Mouse (Mus musculus): ENCODE results near the gene Midn. TPM values are rescaled to one million over a fixed set of nuclear protein-coding genes. Genes with fewer than 3 reads are reported as not detected.

The Midn gene
- polyA plus RNA-seq, 1 experiment from 2014 or later = 78.2 TPM

DNA sequence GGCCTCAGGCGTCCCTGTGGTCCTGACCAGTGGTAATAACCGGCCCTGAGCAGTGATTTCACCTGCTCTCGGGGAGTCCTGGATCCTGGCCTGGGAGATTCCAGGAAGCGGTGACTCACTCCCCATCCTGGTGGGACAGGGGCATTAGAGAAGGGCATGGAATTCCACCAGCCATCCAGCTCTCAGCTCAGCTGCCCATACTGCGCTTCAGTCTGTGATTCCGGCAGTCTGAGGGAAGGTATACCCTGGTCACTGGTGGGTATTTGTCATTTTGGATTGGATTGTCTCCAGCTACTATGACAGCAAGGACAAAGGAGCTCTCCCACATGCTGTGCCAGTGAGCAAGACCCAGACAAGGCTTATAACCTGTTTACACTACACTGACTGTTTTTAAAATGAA, 40.4 kb upstream of the Midn start:
- no peak overlapping the region for H3K9ac ChIP-seq (ENCODE audit: low read length)
- no peak overlapping the region for H3K4me2 ChIP-seq (ENCODE audit: low read depth)
- no peaks in the 10 kb centered on the region for H3K36me3 ChIP-seq (ENCODE audit: control insufficient read depth, insufficient read depth, low read length)
- H3K4me3 ChIP-seq (ENCODE audit: low read depth, low read length) = no peak overlapping the region
- WGBS = 63% methylated on average over 6 of the region's 6 CpGs
- no peaks in the 10 kb centered on the region for H3K27me3 ChIP-seq (ENCODE audit: control insufficient read depth, insufficient read depth, low read length)
- DNase-seq (ENCODE audit: low spot score) (no peak), ATAC-seq (ENCODE audit: insufficient read depth, low FRiP score, low TSS enrichment) (no peak)
- no peak overlapping the region for H3K27ac ChIP-seq (ENCODE audit: low read depth, low read length)
- H3K4me1 ChIP-seq (ENCODE audit: control insufficient read depth, insufficient read depth, low read length) = no peaks in the 10 kb centered on the region
- no peaks in the 10 kb centered on the region for H3K9me3 ChIP-seq (ENCODE audit: control insufficient read depth, low read length)

DNA sequence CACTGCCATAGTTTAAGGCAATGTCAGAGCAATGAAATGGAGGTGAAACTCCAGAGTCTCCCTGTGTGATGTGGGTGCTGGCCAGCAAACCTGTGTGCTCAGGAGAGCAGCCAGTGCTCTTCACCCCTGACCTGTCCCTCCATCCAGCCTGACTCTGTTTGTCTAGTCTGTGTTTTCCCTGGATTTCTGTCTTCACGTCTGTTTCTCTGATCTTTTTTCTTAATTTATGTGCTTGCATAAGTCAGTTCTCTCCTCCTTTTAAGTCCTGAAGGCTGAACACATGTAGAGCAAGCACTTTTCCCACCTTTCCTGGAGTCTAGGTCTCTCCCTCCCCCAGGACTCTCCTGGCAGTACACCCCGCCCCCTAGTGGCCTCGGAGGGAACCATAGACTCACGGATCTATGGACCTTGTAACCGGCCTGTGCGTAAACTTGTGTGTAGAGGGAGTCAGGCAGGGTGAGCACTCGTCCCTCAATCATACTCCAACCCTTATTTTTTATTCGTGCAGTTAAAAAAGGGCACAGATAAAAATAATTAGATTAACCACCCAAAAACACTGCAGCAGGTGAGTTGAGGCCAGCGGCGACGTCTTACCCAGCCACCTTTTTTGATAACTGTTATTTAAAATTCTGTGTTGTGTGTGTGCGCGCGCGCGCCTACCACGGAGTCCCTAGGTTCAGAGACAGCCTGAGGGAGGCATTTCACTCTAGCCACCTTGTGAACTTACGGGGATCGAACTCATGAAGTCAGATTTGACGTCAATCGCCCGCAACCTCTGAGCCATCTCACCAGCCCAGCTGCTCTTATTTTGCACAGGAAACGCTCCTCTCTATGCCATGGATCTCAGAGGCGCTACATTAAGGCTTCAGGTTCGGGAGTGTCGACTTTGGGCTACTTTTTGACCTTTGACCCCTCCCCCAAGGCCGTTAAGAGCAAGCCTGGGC, 33.5 kb upstream of the Midn start:
- Histone ChIP-seq H3K9ac (ENCODE audit: low read length) (peak overlapping the region; percentile 48), H3K9me3 (ENCODE audit: control insufficient read depth, low read length) (no peaks in the 10 kb centered on the region), H3K4me2 (ENCODE audit: low read depth) (peak overlapping the region; percentile 58), H3K27me3 (ENCODE audit: control insufficient read depth, insufficient read depth, low read length) (no peaks in the 10 kb centered on the region), H3K4me1 (ENCODE audit: control insufficient read depth, insufficient read depth, low read length) (peaks cover 26% of the 10 kb centered on the region), H3K36me3 (ENCODE audit: control insufficient read depth, insufficient read depth, low read length) (no peaks in the 10 kb centered on the region), H3K4me3 (ENCODE audit: low read depth, low read length) (peak overlapping the region; percentile 95), H3K27ac (ENCODE audit: low read depth, low read length) (0 out of 2 replicates have a peak overlapping the region, but pooled peaks have one; percentile 53)
- peak; percentile 51 for ATAC-seq (ENCODE audit: insufficient read depth, low FRiP score, low TSS enrichment)
- peak; percentile 92 for DNase-seq (ENCODE audit: low spot score)
- 3% methylated on average over 27 of the region's 27 CpGs for WGBS

DNA sequence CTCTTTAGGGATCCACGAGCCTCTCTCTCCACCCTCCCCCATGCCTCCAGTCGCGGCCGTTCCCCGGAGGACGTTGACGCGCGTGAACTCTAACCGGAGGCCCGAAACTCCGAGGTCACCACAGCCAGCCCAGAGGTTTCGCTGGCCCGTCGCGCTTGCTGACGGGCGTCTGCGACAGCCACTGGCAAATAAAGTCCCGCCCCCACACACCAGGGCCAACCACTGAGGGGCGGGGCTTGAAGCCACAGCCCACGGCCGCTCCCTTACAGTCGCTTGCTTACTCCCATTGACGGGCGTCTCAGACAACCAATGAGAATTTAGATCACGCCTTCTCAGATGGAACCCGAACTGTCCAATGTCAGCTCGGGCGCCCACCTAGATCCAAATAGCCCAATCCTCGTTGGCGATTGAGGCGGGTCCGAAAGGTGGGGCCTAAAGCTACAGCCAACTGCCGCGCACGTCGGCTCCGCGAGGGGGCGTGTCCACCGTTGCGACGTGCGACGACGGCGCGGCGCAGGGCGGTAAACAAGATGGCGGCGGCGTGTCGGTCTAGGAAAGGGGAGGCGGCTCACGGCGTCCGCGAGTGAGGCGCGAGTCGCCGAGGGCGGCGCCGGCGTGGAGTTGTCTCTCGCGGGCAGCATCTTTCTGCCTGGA, 32.7 kb upstream of the Midn start, which contains the start of gene Stk11:
Gene Stk11, plus strand, starts transcription at position 514 of the 654 bp plus-strand sequence.
- no peaks in the 10 kb centered on the region; the same call in 1 of the 2 replicates for H3K36me3 ChIP-seq (ENCODE audit: control insufficient read depth, insufficient read depth, low read length)
- under 1% methylated on average over 70 of the region's 70 CpGs for WGBS
- peak; percentile 99 for DNase-seq (ENCODE audit: low spot score)
- H3K9me3 ChIP-seq (ENCODE audit: control insufficient read depth, low read length) = no peaks in the 10 kb centered on the region
- H3K4me1 ChIP-seq (ENCODE audit: control insufficient read depth, insufficient read depth, low read length) = peaks cover 26% of the 10 kb centered on the region
- H3K27ac ChIP-seq (ENCODE audit: low read depth, low read length) = peak within 1 kb of the TSS; percentile 53; the same call in 1 of the 2 replicates
- peak within 1 kb of the TSS; percentile 85 for H3K9ac ChIP-seq (ENCODE audit: low read length)
- H3K4me2 ChIP-seq (ENCODE audit: low read depth) = peak within 1 kb of the TSS; percentile 94
- ATAC-seq (ENCODE audit: insufficient read depth, low FRiP score, low TSS enrichment) = peak; percentile 97
- peak within 1 kb of the TSS; percentile 95 for H3K4me3 ChIP-seq (ENCODE audit: low read depth, low read length)
- H3K27me3 ChIP-seq (ENCODE audit: control insufficient read depth, insufficient read depth, low read length) = no peaks in the 10 kb centered on the region

DNA sequence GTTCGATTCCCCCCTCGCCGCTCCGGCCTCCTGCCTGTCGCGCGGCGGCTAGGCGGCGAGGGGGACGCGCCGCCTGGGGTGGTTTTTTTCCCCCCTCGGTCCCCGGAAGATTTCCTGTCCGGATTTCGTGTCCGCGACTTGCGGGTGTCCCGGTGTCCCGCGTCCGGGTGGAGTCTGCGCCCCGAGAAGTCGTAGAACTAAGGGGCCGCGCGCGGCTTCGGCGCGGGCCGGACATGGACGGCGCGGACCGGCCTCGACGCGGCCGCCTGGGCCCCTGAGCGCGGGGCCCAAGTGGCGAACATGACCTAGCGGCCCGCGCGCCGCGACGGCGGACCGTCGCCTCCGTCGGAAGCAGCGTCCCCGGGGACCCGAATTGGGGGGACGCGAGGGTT, 32.1 kb upstream of the Midn start:
- under 1% methylated on average over 63 of the region's 63 CpGs for WGBS
- H3K9me3 ChIP-seq (ENCODE audit: control insufficient read depth, low read length) = no peaks in the 10 kb centered on the region
- H3K9ac ChIP-seq (ENCODE audit: low read length) = peak overlapping the region; percentile 85
- H3K27me3 ChIP-seq (ENCODE audit: control insufficient read depth, insufficient read depth, low read length) = no peaks in the 10 kb centered on the region
- ATAC-seq (ENCODE audit: insufficient read depth, low FRiP score, low TSS enrichment) (no peak), DNase-seq (ENCODE audit: low spot score) (no peak)
- peak overlapping the region; percentile 94 for H3K4me2 ChIP-seq (ENCODE audit: low read depth)
- peaks cover 26% of the 10 kb centered on the region for H3K4me1 ChIP-seq (ENCODE audit: control insufficient read depth, insufficient read depth, low read length)
- peak overlapping the region; percentile 95 for H3K4me3 ChIP-seq (ENCODE audit: low read depth, low read length)
- H3K27ac ChIP-seq (ENCODE audit: low read depth, low read length) = 0 out of 2 replicates have a peak overlapping the region, but pooled peaks have one; percentile 5
- H3K36me3 ChIP-seq (ENCODE audit: control insufficient read depth, insufficient read depth, low read length) = no peaks in the 10 kb centered on the region; the same call in 1 of the 2 replicates

DNA sequence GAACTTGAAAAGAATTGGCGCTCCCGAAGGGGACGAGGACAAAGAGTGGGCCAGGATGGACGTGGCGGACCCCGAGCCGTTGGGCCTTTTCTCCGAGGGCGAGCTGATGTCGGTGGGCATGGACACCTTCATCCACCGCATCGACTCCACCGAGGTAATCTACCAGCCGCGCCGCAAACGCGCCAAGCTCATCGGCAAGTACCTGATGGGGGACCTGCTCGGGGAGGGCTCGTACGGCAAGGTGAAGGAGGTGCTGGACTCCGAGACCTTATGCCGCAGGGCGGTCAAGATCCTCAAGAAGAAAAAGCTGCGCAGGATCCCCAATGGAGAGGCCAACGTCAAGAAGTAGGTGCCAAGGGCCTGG, 31.5 kb upstream of the Midn start:
- Histone ChIP-seq H3K27me3 (ENCODE audit: control insufficient read depth, insufficient read depth, low read length) (no peaks in the 10 kb centered on the region), H3K4me1 (ENCODE audit: control insufficient read depth, insufficient read depth, low read length) (peaks cover 26% of the 10 kb centered on the region), H3K4me3 (ENCODE audit: low read depth, low read length) (peak overlapping the region; percentile 95), H3K36me3 (ENCODE audit: control insufficient read depth, insufficient read depth, low read length) (peaks cover 1% of the 10 kb centered on the region), H3K27ac (ENCODE audit: low read depth, low read length) (peak overlapping the region; percentile 27; the same call in 1 of the 2 replicates), H3K9ac (ENCODE audit: low read length) (peak overlapping the region; percentile 85), H3K9me3 (ENCODE audit: control insufficient read depth, low read length) (no peaks in the 10 kb centered on the region), H3K4me2 (ENCODE audit: low read depth) (peak overlapping the region; percentile 94)
- ATAC-seq (ENCODE audit: insufficient read depth, low FRiP score, low TSS enrichment) (no peak), DNase-seq (ENCODE audit: low spot score) (peak; percentile 45)
- WGBS = under 1% methylated on average over 27 of the region's 27 CpGs

DNA sequence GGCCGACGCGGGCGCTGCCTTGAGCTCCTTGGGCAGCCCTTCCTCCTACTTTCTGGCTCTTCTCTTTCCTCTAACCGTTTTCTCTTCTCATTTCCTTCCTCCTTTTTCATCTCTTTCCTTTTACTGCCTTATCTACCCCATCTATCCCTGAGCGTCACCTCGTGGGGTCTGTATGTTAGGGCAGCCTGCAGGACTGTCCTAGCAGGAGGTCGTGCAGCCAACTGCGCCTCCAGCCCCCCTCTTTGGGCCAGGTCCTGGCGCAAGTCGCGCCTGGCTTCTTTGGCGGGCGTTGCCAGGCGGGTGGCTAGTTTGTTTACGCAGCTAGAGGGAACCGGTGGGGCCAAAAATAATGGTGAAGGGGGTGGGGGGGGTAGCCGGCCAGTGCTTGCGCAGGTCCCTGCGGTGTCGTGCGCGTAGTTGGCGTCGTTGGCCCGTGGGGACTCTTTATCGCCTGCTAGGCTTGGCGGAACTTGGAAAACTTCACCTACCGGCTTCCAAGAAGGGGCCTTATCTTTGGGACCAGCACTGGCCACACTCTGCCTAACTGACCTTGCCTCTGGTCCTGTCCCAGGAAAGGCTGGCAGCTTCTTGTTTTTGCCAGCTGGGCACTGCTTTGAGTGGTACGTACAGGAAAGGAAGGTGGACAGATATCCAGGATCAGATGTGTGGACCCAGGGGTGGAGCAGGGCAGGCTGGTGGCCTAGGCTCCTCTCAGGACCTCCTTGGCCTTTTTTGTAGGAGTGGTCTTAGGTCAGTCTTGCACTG, 31.0 kb upstream of the Midn start:
- Histone ChIP-seq H3K36me3 (ENCODE audit: control insufficient read depth, insufficient read depth, low read length) (peaks cover 7% of the 10 kb centered on the region), H3K9me3 (ENCODE audit: control insufficient read depth, low read length) (no peaks in the 10 kb centered on the region), H3K4me1 (ENCODE audit: control insufficient read depth, insufficient read depth, low read length) (peaks cover 26% of the 10 kb centered on the region), H3K4me3 (ENCODE audit: low read depth, low read length) (peak overlapping the region; percentile 95), H3K27ac (ENCODE audit: low read depth, low read length) (peak overlapping the region; percentile 27; the same call in 1 of the 2 replicates), H3K9ac (ENCODE audit: low read length) (peak overlapping the region; percentile 85), H3K4me2 (ENCODE audit: low read depth) (peak overlapping the region; percentile 94), H3K27me3 (ENCODE audit: control insufficient read depth, insufficient read depth, low read length) (no peaks in the 10 kb centered on the region)
- WGBS = 7% methylated on average over 30 of the region's 30 CpGs
- DNase-seq (ENCODE audit: low spot score) (no peak), ATAC-seq (ENCODE audit: insufficient read depth, low FRiP score, low TSS enrichment) (no peak)

DNA sequence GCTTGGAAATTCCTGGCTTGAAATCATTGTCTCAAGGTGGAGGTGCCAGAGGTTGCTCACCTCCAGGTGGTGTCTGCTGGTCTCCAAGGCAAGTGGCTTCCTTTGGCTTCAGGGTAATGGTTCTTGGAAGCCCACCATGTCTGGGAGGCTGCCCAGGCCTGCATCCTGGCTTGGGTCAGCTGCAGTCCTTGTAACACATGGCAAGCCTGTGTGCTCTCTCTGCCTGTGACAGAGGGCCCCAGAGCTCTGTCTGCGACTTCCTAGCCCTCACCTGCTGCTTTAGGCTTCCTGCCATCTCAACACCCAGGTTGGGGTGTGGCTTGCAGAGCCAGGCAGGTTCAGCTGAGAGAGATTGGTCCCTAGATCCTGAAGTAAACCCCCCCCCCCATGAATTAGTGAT, 30.3 kb upstream of the Midn start:
- H3K36me3 ChIP-seq (ENCODE audit: control insufficient read depth, insufficient read depth, low read length) = peaks cover 7% of the 10 kb centered on the region
- peak overlapping the region; percentile 95 for H3K4me3 ChIP-seq (ENCODE audit: low read depth, low read length)
- H3K27me3 ChIP-seq (ENCODE audit: control insufficient read depth, insufficient read depth, low read length) = no peaks in the 10 kb centered on the region
- DNase-seq (ENCODE audit: low spot score) (no peak), ATAC-seq (ENCODE audit: insufficient read depth, low FRiP score, low TSS enrichment) (no peak)
- H3K4me1 ChIP-seq (ENCODE audit: control insufficient read depth, insufficient read depth, low read length) = peaks cover 26% of the 10 kb centered on the region
- WGBS = 77% methylated on average over 1 of the region's 1 CpGs
- no peak overlapping the region for H3K27ac ChIP-seq (ENCODE audit: low read depth, low read length)
- H3K9ac ChIP-seq (ENCODE audit: low read length) = peak overlapping the region; percentile 85
- peak overlapping the region; percentile 94 for H3K4me2 ChIP-seq (ENCODE audit: low read depth)
- H3K9me3 ChIP-seq (ENCODE audit: control insufficient read depth, low read length) = no peaks in the 10 kb centered on the region

DNA sequence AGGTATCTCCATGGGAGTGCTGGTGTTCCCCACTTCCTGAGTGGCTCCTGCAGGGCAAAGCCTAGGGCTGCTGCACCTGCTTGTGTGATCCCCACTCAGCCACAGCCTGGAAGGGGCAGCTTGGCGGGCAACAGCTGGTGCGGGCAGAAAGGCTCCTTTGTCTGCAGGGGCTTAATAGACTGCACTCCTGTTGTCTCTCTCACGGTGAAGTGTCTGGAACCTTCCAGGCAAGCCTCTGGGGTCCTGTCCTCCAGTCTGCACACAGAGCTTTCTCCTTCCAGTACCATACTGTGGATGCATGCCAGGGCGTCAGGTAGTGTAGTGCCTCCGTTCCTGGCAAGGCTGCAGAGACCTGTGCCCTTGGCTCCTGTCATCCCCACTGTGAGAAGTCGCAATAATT, 29.5 kb upstream of the Midn start:
- Histone ChIP-seq H3K36me3 (ENCODE audit: control insufficient read depth, insufficient read depth, low read length) (peaks cover 7% of the 10 kb centered on the region), H3K27ac (ENCODE audit: low read depth, low read length) (no peak overlapping the region), H3K4me3 (ENCODE audit: low read depth, low read length) (peak overlapping the region; percentile 95; the same call in 1 of the 2 replicates), H3K4me1 (ENCODE audit: control insufficient read depth, insufficient read depth, low read length) (peaks cover 26% of the 10 kb centered on the region), H3K9me3 (ENCODE audit: control insufficient read depth, low read length) (no peaks in the 10 kb centered on the region), H3K4me2 (ENCODE audit: low read depth) (peak overlapping the region; percentile 94), H3K9ac (ENCODE audit: low read length) (no peak overlapping the region; the same call in 1 of the 2 replicates), H3K27me3 (ENCODE audit: control insufficient read depth, insufficient read depth, low read length) (no peaks in the 10 kb centered on the region)
- ATAC-seq (ENCODE audit: insufficient read depth, low FRiP score, low TSS enrichment) (no peak), DNase-seq (ENCODE audit: low spot score) (no peak)
- WGBS = 73% methylated on average over 6 of the region's 6 CpGs

Measured in neural tube, embryonic 11.5 days (tissue).